Mouse (Mus musculus): ENCODE data around the gene Lmo1.
A peak's percentile ranks its signal among the peaks of the same experiment; 100 is the strongest.

The Lmo1 gene

DNA sequence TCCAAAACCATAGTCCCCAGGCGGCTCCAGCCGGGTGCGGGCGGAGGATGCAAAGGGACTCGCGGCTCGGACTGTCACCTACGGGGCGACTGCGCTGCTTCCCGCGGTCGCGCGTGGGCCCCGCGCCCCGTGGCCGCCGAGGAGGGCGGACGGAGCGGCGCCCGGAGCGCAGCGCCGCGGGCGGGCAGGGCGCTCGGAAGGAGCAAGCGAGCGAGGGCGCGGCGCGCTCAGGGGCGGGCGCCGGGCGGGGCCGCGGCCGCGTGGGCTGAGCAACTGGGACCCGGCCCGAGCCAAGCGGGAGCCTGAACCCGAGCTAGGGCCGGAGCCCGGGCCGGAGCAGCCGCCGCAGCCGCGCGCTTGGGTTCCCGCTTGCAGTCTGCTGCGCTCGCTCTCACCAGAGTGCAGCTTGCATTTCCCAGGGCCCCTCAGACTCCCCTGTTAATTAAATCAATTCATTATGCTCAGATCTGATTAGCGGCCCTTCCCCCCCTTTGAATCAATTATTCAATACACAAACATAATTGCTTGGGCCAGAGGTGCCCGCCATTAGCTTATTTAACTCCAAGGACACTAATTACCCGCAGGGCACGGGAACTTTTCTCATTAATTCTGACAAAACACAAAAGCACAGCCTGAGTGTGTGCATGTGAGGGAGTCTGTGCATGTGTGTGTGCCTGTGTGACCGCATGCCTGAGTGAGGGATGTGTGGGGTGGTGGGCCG lies at the start of gene Lmo1:
TSS of gene Lmo1 (minus strand) at position 259 of the 721 bp plus-strand sequence.
- no peak for DNase-seq (ENCODE audit: low read depth)

DNA sequence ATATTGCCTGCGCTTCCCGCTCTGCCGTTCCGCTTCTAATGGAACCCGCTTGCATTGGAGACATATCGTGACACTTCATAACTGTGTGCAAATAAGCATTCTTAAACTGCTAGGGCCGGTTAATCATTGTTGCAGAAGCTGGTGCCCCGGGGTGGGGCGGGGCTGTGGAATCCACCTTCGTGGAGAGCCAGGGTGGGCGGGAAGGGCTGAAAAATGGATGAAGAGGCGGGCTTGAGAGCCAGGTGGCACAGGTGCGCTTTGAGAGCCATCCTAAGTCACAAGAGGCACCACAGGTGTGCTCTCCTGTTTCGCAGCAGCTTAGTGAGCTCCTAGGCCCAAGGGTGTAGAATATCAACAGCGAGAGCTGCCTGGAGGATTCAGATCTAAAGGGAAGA lies 46.7 kb upstream of the Lmo1 start:
- no peak for DNase-seq (ENCODE audit: low read depth)

DNA sequence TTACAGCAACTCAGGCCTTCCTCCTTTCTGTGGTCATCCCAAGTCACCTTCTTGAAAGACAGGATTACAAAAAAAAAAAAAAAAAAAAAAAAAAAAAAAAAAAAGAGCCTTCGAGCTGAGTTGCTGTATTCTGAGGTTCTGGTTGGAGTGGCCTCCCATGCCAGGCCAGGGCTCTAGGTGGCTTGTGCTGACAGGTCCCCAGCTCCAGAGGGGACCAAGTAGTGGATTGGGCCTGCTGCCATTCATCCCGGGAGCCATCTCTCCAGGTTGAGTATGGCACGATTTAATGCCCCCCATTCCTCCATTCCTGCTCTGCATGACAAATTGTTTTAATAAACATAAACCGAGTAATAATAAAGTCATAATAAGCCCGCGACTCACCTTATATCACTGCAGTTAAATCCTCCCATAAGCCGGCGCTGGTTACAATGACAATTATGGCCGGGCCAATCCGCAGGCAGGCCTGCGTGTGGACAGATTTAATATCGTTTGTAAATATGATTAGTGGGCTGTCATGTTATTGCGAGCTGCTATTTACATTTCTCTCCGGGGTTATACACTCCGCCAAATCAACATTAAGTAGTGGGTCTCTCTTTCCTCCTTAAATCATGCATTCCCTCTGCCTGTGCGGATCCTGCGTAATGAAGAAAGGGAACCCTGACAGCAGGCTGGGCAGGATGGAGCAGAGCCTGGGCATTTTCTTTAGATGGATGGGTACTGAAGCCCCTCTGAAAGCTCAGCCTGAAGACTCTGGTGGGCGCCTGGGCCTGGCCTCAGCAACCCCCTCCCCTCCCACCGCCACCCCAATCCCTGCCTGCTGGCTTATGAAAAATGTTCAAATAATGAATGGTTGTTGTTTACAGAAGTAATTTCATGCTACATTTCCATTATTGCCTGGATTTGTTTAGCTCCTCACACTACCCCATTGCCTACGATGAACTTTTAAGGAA lies 46.0 kb upstream of the Lmo1 start:
- DNase-seq (ENCODE audit: low read depth) = no peak

DNA sequence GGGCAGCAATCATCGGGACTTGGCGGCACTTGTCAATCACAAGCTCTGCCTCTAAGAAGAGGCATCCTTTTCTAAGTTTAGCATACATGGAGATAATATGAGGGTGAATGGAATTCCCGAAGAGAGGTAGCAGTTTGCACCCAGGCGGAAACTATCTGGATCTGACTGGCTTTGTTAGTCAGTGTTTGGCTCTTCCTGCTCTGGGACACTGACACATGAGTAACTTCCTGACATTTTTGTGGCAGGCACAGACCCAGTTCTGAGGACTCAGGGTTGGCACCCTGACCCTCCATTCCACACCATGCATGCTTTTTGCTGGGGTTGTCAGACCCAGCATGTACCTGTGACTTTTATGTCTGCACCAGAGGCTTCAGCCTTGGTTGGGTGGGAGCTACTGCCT lies 45.0 kb upstream of the Lmo1 start:
- no peak for DNase-seq (ENCODE audit: low read depth)

DNA sequence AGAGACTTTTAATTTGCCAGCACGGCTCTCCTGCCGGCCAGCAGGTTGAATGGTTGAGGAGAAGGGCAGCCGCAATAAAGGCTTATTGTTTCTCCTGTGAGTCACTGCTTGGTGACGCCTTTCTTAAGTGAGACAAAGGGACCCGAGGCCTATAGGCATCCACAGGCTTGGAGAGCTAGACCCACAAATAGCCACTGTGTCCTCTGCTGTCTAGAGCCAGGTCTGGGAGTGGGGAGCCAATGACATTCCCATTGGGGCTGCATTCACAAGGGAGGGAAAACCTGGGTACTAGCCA lies 43.9 kb upstream of the Lmo1 start:
- DNase-seq (ENCODE audit: low read depth) = no peak

DNA sequence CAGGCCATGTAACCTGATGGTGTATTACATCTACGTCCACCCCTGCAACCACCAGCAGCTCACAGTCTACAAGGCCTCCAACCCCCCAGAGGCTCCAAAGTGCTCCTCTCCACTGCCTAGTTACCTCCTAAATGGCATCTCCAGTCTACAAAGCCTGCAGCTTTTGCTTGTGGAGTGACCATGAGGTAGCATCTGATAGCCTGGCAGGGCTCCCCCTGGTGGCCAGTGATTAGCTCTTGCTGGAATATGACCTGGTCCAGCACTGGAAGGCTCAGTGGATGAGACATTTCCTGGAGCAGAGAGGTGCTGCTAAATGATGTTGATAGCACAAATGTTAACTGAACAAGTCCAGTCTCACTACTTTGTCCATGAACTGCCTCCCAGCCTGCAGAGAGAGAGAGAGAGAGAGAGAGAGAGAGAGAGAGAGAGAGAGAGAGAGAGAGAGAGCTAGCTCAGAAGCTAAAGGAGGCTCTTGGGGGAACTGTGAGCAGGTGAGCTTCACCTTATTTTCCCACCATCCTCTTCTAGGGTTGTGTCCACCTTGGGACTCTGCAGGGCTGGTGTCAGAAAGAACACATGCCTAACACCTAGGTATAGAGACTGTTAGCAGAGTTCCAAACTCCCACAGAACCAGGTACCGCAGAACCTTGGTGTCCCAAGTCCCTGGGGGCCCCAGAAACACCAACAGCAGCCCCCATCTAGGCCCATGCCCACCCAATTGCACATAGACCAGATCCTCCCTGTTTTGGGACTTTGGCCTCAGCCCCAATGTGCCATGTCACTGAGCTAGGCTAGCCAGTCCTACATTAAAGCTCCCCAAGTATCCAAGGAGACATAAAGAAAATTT lies 43.3 kb upstream of the Lmo1 start:
- DNase-seq (ENCODE audit: low read depth) = peak; percentile 65

DNA sequence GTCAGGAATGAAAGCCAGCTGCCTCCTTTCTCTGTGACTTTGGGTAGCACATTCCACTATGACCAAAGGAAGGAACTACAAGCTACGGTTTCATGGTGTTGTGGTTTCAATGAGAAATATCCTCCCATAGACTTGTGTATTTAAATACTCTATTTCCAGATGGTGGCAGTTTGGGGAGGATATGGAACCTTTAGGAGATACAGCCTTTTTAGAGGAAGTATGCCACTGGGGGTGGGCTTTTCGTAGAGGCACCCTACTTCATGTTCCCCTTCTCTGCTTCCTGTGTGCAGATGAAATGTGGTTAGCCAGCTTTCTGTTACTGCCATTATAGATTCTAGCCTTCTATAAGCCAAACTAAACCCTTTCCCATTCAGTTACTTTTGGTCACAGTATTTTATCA lies 34.8 kb upstream of the Lmo1 start:
- DNase-seq (ENCODE audit: low read depth) = peak; percentile 21

DNA sequence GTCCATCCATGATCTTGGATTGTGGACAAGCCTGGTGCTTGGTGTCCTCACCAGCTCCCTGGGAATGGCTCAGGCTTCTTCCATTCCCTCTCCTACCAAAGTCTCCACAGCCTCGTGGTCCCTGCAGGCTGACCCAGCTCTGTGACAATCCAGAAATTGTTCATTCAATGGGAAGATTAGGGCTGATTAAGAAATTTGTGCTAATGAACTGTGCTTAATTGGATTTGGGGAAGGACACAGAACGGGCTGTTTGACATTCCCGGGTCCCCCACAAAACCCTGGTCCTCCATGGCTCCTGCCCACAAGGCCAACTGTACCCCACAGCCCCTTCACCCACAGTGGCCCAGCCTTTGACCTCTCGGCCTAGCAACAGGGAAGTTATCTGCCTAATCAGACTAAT lies 32.8 kb upstream of the Lmo1 start:
- no peak for DNase-seq (ENCODE audit: low read depth)

DNA sequence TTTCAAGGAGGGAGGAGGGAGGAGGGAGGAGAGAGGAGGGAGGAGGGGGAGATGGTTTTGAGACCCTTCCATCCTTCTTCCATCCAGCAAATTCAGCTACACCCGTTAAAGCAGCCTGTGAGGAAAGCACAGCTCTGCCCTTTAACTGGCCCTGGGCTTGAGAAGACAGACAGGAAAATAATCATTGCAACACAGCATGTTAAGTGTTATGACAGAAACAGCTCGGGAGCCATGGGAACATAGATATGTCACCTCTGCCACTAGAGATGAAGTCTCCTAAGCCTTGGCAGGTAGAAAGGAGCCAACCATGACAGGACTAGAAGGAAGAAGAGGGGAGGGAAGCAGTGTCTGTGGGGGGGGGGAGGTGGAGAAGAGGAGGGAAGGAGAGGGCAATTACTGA lies 31.4 kb upstream of the Lmo1 start:
- no peak for DNase-seq (ENCODE audit: low read depth)

DNA sequence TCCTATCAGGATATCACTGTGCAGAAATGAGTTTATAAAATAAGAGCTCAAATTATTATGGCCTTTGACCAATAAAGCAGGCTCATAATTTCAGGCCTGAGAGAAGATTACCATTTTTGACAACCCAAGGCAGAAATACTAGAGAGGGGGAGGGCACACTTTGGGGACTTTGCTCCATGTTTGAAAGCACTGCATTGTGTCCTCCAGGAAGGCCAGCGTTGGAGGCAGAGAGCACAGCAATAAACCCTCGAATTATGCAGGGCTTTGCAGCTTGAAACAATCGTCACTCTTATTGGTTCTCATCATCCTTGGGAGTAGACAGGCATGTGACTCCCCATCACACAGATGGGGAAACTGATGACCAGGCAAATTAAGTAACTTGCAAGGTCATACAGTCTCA lies 28.1 kb upstream of the Lmo1 start:
- no peak for DNase-seq (ENCODE audit: low read depth)

DNA sequence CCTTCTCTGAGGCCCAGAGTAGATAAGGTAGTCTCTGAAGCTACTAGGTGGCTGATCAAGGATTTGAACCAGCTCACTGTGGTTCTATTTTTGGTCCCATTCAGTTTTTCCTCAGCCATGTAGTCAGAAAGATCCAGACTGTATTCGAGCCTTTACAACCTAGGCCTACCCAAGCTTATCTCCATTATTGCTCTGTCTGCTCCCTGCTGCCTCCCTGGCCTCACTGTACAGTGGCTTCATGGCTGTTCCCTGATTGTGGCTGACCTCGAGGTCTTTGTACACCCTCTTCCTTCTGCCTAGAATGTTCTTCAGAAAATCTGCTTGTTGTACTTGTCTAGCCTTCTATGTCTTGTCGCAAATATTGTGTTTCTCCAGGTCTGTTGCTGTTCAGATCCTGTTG lies 25.6 kb upstream of the Lmo1 start:
- no peak for DNase-seq (ENCODE audit: low read depth)

DNA sequence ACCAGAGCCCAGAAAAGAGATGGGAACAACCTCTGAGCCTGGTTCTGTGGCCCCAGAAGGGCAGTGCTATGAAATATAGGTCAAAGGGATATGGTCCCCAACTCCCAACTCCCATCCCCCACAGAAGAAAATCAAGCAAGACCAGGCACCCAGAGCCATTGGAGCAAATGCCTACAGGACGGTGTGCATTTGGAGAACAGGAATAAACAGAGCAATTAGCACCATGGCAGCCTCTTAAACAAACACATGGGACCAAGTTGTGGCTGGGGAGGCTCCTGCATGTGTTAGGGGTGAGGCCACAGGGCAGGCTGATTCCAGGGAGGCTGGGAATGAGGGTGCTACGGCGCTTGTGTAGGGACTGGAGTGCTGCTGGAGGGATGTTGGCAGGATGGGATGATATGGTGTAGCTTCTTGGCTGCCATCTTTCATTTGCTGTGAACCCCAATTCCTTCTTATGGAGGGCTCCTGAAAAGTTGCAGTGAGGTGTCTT lies 22.2 kb upstream of the Lmo1 start:
- DNase-seq (ENCODE audit: low read depth) = no peak

DNA sequence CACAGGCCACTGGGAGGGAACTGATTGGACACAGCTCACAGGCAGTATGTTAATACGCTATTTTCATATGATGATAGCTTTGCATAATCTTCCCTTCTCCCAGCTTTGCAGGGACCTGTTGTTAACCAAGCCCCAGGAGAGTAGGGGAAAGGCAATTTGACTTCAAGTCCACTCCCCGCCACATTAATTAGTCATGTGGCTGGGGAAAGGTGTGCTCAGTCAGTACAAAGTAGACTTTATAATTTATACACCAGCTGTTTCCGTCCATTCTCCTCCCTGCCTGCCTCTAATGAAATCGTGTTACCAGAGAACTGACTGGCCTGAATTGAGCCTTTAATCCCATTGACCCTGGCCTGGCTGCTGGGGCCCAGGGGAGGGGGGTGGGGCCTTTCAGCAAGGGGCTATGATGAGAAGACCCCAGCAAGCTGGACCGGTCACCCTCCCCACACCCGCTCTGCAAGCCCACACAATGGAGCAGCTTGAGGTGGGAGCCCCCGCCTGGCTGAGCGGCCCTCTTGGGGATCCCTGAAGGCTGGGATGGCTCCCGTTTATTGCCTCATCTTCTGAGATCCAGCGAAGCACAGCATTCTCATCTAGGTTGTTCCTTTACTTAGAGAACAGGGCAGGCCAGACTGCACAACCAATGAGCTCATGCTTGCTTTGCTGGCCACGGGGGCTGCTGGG lies 21.5 kb upstream of the Lmo1 start:
- no peak for DNase-seq (ENCODE audit: low read depth)

DNA sequence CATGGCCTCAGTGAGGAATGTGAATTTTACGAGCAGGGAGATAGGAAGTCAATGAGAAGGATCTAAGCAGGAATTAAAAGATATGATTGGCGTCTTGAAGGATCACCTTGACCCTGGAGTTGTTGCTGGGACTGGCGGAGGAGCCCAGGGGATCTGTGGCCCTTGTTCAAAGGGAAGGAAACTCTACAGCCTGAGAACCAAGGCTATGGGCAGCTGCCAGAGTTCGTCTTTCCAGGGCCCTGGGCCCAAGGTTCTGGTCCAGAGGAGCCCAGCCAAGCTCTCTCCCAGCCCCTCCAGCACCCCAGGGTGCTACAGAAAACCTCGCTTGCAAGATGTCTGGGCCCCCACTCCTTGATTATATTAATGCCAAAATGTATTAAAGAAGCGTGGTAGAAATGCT lies 21.0 kb upstream of the Lmo1 start:
- DNase-seq (ENCODE audit: low read depth) = no peak

DNA sequence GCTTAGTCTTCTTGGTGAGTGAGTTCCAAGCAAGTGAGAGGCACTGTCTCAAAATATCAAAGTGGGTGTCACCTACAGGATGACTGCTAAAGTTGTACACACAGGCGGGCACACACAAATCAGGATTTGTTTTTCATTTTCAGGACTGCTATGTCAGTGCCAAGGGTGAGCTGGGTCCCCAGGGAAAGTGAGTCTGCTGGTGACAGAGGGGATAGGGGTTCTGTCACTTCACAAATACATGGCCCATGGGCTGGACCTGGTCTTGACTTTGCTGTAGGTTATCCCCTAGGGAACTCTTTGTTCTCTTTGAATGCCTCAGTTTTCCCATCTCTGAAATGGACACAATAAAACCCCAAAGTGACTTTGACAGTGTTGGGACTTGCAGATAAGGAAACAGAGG lies 19.8 kb upstream of the Lmo1 start:
- DNase-seq (ENCODE audit: low read depth) = no peak

DNA sequence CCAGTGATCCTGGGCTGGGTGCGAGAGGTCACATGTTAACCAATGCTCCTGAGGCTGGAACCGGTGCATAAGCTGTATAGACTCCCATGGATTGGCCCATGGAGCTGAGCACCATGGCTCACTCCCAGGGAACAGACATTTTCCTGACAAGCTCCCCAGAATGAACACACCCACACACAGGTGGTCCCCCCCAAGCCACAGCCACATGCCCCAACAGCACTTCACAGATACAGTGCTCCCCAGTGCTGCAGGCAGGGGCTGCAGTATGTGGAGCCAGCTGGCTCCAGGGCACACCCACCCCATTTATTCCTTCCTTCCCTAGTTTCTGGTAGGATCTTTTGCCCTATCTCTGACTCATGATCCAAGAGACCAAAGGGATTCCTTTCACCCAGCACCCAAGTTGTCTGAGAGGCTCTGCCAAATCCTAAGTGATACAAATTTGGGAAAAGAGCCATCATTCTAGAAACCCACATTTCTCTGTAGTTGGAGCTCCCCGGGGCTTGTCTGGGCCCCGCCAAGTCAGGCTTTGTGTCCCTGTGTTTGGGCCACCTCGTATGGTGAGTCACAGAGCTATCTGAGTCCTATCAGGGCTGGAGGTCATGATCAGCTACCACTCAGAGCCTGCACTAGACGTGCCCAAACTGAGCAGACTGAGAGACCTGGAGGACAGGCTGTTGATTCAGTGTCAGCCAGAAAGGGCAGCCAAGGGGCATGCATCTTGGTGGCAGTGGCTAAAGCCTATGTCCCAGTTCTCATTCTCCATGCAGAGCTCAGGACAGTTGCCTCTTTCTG lies 12.4 kb upstream of the Lmo1 start:
- no peak for DNase-seq (ENCODE audit: low read depth)

DNA sequence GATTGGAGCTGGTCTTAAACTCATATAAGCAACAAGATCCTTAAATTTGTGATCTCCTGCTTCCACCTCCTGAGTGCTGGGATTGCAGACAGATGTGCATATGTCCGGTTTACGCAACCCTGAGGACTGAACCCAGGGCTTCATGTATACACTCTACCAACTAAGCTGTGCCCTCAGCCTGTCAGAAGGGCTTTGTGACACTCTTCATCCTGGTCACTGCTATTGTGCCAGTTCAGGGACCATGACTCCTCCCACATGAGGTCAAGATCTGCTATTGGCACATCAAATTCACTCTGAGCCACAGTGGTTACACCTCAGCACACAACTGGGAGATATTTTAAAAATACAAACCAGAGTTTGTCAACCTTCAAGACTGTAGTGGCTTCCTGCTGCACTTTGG lies 11.0 kb upstream of the Lmo1 start:
- DNase-seq (ENCODE audit: low read depth) = no peak

DNA sequence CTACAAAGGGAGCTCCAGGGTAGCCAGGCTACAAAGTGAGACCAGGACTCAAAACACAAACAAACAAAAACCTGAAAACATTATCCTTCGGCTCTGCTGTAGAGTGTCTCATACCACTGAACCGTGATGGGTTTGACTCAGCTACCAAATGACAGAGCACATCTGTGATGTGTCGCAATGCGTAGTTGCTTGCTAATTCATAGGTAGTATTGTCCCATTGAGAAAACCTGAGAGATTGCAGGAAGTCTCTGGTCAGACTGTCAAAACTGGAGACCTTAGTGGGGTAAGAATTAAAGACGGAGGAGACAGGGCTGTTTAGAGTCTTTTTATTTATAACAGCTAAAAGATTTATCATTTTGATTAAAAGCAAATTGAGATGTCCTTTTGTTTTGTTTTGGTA lies 10.6 kb upstream of the Lmo1 start:
- no peak for DNase-seq (ENCODE audit: low read depth)

DNA sequence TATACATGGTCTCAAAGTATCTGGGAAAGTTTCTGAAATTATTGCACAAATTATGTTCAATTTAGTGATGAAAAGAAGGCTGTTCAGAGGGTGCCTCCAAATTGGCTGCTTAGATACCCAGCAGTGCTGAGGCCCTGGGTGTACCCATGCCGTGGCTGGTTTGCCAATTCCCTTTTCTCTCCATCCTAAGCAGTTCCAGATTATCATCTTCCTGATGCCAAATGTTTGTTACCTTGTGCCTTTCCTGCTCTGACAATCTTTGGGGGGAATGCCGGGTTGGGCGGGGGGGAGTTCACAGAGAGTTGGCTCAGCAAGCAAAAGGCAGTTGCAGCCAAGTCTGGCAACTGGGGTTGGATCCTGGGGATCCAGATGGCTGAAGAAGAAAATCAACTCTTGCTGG lies 1.7 kb upstream of the Lmo1 start:
- no peak for DNase-seq (ENCODE audit: low read depth)

DNA sequence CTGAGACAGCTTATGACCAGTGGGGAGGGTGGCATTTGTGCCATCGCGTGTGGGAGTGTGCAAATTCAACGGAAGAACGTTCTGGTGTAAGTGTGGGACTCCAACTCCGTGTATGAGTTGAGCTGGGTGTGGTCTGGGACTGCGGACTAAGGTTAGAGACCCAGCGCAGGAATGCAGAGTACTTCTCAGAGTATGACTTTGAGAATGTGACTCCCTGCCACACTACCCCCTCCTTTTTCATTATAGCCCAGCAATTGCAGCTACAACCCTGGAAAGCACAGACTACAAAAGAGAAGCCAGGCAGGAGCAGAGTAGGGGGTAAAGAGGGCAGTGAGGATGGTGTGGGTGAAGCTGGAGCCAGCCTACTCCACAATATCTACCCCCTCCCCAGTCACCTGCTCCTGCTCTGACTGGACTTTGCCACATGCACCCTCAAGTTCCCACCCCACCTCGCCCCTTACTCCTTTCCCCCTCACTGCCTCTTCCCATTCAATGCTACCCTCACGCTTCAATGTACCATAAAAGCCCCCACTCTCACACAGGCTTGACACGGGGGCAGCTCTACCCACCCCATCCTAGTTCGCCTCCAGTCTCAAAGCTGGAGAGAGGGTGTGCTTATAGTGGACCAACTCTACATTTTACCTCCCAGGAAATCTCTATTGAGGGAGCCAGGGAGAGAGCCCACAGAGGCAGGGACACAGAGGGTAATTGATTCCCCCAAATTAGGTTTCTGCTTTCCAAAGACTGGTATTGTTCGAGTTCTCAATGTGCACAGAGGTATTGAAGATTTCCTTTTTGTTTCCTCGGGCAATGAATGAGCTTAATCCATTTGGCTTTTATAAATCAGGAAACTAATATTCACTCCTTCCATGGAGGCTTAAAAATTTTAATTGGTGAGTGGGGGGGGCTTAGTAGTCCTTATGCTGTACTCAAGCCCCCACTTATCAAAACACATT lies 941 bp upstream of the Lmo1 start:
- DNase-seq (ENCODE audit: low read depth) = no peak
